Mouse (Mus musculus) megakaryocyte-erythroid progenitor cell, adult 5-6 weeks (primary cell): Measurements from ENCODE around the gene Hras. TPM values are rescaled to one million over a fixed set of nuclear protein-coding genes. Genes with fewer than 3 reads are reported as not detected.
A peak's percentile ranks its signal among the peaks of the same experiment; 100 is the strongest.

Source experiments
- ATAC-seq: replicated peaks from 2 replicates; pipeline ENCODE4 v1.8.0; 2016; ENCODE audit warnings: mild to moderate bottlenecking, inconsistent platforms; ENCODE audit not compliant: severe bottlenecking, poor library complexity, low FRiP score, low TSS enrichment
- total RNA-seq, 2 experiments: library from RNA; stranded (forward) in 1 of 2; stranded (reverse) in 1 of 2; fragments of 200-1000, 215-1000 nt in 1 of 2; fragments of >200 nt in 1 of 2; fragmentation: Nextera tagmentation in 1 of 2; gene quantifications; 2 replicates each; pipeline ENCODE4 v1.2.3; 2014 to 2017

The Hras gene
- total RNA-seq, 2 experiments from 2014 or later = 48.6 to 73.1 TPM

- no peak for ATAC-seq
Measured at GRCm38 (mm10) chr7:141191036-141191435, 2.8 kb downstream of the Hras start.

GRCm38 (mm10) chr7:141190220-141190619, 3.6 kb downstream of the Hras start:
- no peak for ATAC-seq

GRCm38 (mm10) chr7:141188733-141189132, 5.1 kb downstream of the Hras start:
- ATAC-seq = no peak

GRCm38 (mm10) chr7:141188194-141188593, 5.6 kb downstream of the Hras start:
- no peak for ATAC-seq

- ATAC-seq = peak; percentile 64
Measured at GRCm38 (mm10) chr7:141176173-141176572, 17.6 kb downstream of the Hras start.

- no peak for ATAC-seq
Measured at GRCm38 (mm10) chr7:141175068-141175467, 18.7 kb downstream of the Hras start.

GRCm38 (mm10) chr7:141173323-141173850, 20.4 kb downstream of the Hras start:
- no peak for ATAC-seq

GRCm38 (mm10) chr7:141172116-141173006, 21.4 kb downstream of the Hras start, which contains the start of gene Rnh1:
TSS of gene Rnh1 (minus strand) at chr7:141172857.
- peak; percentile 80 for ATAC-seq

GRCm38 (mm10) chr7:141169866-141170265, 23.9 kb downstream of the Hras start:
- ATAC-seq = no peak

GRCm38 (mm10) chr7:141169300-141169699, 24.5 kb downstream of the Hras start:
- no peak for ATAC-seq

- peak; percentile 58 for ATAC-seq
Measured at GRCm38 (mm10) chr7:141168518-141168953, 25.3 kb downstream of the Hras start.

- peak; percentile 27 for ATAC-seq
Measured at GRCm38 (mm10) chr7:141167901-141168517, 25.8 kb downstream of the Hras start.

- no peak for ATAC-seq
Measured at GRCm38 (mm10) chr7:141164850-141165249, 29.0 kb downstream of the Hras start.

- no peak for ATAC-seq
Measured at GRCm38 (mm10) chr7:141164397-141164796, 29.4 kb downstream of the Hras start.

- no peak for ATAC-seq
Measured at GRCm38 (mm10) chr7:141155362-141155761, 38.4 kb downstream of the Hras start.

GRCm38 (mm10) chr7:141148639-141149038, 45.2 kb downstream of the Hras start:
- no peak for ATAC-seq

- 0 out of 2 replicates have a peak, but pooled peaks have one; percentile 9 for ATAC-seq
Measured at GRCm38 (mm10) chr7:141147044-141147443, 46.8 kb downstream of the Hras start.

GRCm38 (mm10) chr7:141146043-141146595, 47.7 kb downstream of the Hras start:
- peak; percentile 73 for ATAC-seq

- no peak for ATAC-seq
Measured at GRCm38 (mm10) chr7:141145403-141145802, 48.4 kb downstream of the Hras start.

GRCm38 (mm10) chr7:141144650-141145049, 49.2 kb downstream of the Hras start:
- ATAC-seq = no peak
